Mouse (Mus musculus): ENCODE measurements around the gene Idi2. TPM values are rescaled to one million over a fixed set of nuclear protein-coding genes. Genes with fewer than 3 reads are reported as not detected.
"Not testable (repeated sequence)": the region's sequence is repeated elsewhere in the genome, so short reads cannot be mapped to it uniquely, and the experiment has no call there.

The Idi2 gene
- polyA plus RNA-seq (2015; fragmentation: Nextera tagmentation; extraction: Ambion mirVana) = not detected in 2 replicates

- not testable (repeated sequence) for H3K27ac ChIP-seq (replicated peaks); H3K4me2 ChIP-seq; H3K36me3 ChIP-seq; H3K4me3 ChIP-seq; H3K4me1 ChIP-seq (replicated peaks); ATAC-seq (ENCODE audit: low FRiP score, low read depth); H3K9ac ChIP-seq; H3K9me3 ChIP-seq; H3K27me3 ChIP-seq
Observed at GRCm38 (mm10) chr13:8952563-8952962, at the start of gene Idi2. Idi2 (plus strand) TSS chr13:8952863.

GRCm38 (mm10) chr13:8905986-8906385 is 46.7 kb upstream of the Idi2 start:
- not testable (repeated sequence) for H3K36me3 ChIP-seq; H3K9ac ChIP-seq; H3K4me3 ChIP-seq; H3K27ac ChIP-seq (replicated peaks); H3K4me2 ChIP-seq; H3K9me3 ChIP-seq; H3K4me1 ChIP-seq (replicated peaks); H3K27me3 ChIP-seq; ATAC-seq (ENCODE audit: low FRiP score, low read depth)
- 96% methylated on average over 2 of the region's 2 CpGs for WGBS

GRCm38 (mm10) chr13:8913890-8914289 is 38.8 kb upstream of the Idi2 start:
- not testable (repeated sequence) for H3K27me3 ChIP-seq; H3K9me3 ChIP-seq; H3K4me2 ChIP-seq; H3K36me3 ChIP-seq; ATAC-seq (ENCODE audit: low FRiP score, low read depth); H3K27ac ChIP-seq (replicated peaks); H3K4me3 ChIP-seq; H3K4me1 ChIP-seq (replicated peaks); H3K9ac ChIP-seq
- WGBS = 94% methylated on average over 8 of the region's 8 CpGs

- H3K27me3 ChIP-seq = no peaks in the 10 kb centered on the region
- no peak overlapping the region for H3K4me2 ChIP-seq
- no peak overlapping the region for H3K4me3 ChIP-seq
- H3K27ac ChIP-seq (replicated peaks) = no peak overlapping the region
- no peak for ATAC-seq (ENCODE audit: low FRiP score, low read depth)
- no peaks in the 10 kb centered on the region for H3K9me3 ChIP-seq
- WGBS = 79% methylated on average over 2 of the region's 2 CpGs
- no peaks in the 10 kb centered on the region for H3K36me3 ChIP-seq
- no peaks in the 10 kb centered on the region for H3K4me1 ChIP-seq (replicated peaks)
- H3K9ac ChIP-seq = no peak overlapping the region
Observed at GRCm38 (mm10) chr13:8933499-8933898, 19.2 kb upstream of the Idi2 start.

- H3K4me3 ChIP-seq; H3K4me2 ChIP-seq; H3K9ac ChIP-seq; H3K36me3 ChIP-seq; H3K4me1 ChIP-seq (replicated peaks); H3K9me3 ChIP-seq; ATAC-seq (ENCODE audit: low FRiP score, low read depth); H3K27ac ChIP-seq (replicated peaks); H3K27me3 ChIP-seq: not testable (repeated sequence)
- 80% methylated on average over 6 of the region's 6 CpGs for WGBS
Observed at GRCm38 (mm10) chr13:8937611-8938140, 15.0 kb upstream of the Idi2 start.

- WGBS = 87% methylated on average over 4 of the region's 4 CpGs
Observed at GRCm38 (mm10) chr13:8941110-8941509, 11.6 kb upstream of the Idi2 start.

GRCm38 (mm10) chr13:8941701-8942100 is 11.0 kb upstream of the Idi2 start:
- H3K4me2 ChIP-seq; H3K4me3 ChIP-seq; H3K9me3 ChIP-seq; H3K27me3 ChIP-seq; ATAC-seq (ENCODE audit: low FRiP score, low read depth); H3K27ac ChIP-seq (replicated peaks); H3K9ac ChIP-seq; H3K36me3 ChIP-seq; H3K4me1 ChIP-seq (replicated peaks): not testable (repeated sequence)
- WGBS = 67% methylated on average over 1 of the region's 5 CpGs

More at GRCm38 (mm10) chr13:8941110-8941509, 11.6 kb upstream of the Idi2 start:
- not testable (repeated sequence) for H3K27ac ChIP-seq (replicated peaks); H3K4me2 ChIP-seq; H3K36me3 ChIP-seq; ATAC-seq (ENCODE audit: low FRiP score, low read depth); H3K4me3 ChIP-seq; H3K4me1 ChIP-seq (replicated peaks); H3K9me3 ChIP-seq; H3K9ac ChIP-seq; H3K27me3 ChIP-seq

- not testable (repeated sequence) for H3K4me2 ChIP-seq; ATAC-seq (ENCODE audit: low FRiP score, low read depth); H3K27me3 ChIP-seq; H3K4me1 ChIP-seq (replicated peaks); H3K9me3 ChIP-seq; H3K27ac ChIP-seq (replicated peaks); H3K36me3 ChIP-seq; H3K4me3 ChIP-seq; H3K9ac ChIP-seq
- WGBS = no CpG with 5 or more reads among the region's 5 CpGs
Observed at GRCm38 (mm10) chr13:8943828-8944227, 8.8 kb upstream of the Idi2 start.

- H3K4me2 ChIP-seq; H3K9ac ChIP-seq; H3K4me3 ChIP-seq; H3K9me3 ChIP-seq; H3K4me1 ChIP-seq (replicated peaks); H3K27me3 ChIP-seq; H3K27ac ChIP-seq (replicated peaks); ATAC-seq (ENCODE audit: low FRiP score, low read depth); H3K36me3 ChIP-seq: not testable (repeated sequence)
Observed at GRCm38 (mm10) chr13:8948131-8948530, 4.5 kb upstream of the Idi2 start, which contains the start of gene Gm9745. Gm9745 (minus strand) TSS chr13:8948231.

- H3K4me1 ChIP-seq (replicated peaks); H3K9ac ChIP-seq; H3K9me3 ChIP-seq; H3K4me3 ChIP-seq; H3K27ac ChIP-seq (replicated peaks); H3K36me3 ChIP-seq; H3K4me2 ChIP-seq; H3K27me3 ChIP-seq: not testable (repeated sequence)
- 91% methylated on average over 2 of the region's 2 CpGs for WGBS
- ATAC-seq (ENCODE audit: low FRiP score, low read depth) = 0 out of 2 replicates have a peak, but pooled peaks have one; percentile 19
Observed at GRCm38 (mm10) chr13:8955127-8955526, 2.5 kb downstream of the Idi2 start.

- not testable (repeated sequence) for H3K4me1 ChIP-seq (replicated peaks); ATAC-seq (ENCODE audit: low FRiP score, low read depth); H3K4me2 ChIP-seq; H3K9me3 ChIP-seq; H3K27ac ChIP-seq (replicated peaks); H3K27me3 ChIP-seq; H3K9ac ChIP-seq; H3K4me3 ChIP-seq; H3K36me3 ChIP-seq
- WGBS = no CpG with 5 or more reads among the region's 5 CpGs
Observed at GRCm38 (mm10) chr13:8956873-8957272, 4.2 kb downstream of the Idi2 start.

GRCm38 (mm10) chr13:8959058-8959457 is 6.4 kb downstream of the Idi2 start:
- not testable (repeated sequence) for H3K4me2 ChIP-seq; H3K4me1 ChIP-seq (replicated peaks); H3K27me3 ChIP-seq; H3K27ac ChIP-seq (replicated peaks); H3K4me3 ChIP-seq; H3K9ac ChIP-seq; ATAC-seq (ENCODE audit: low FRiP score, low read depth); H3K9me3 ChIP-seq; H3K36me3 ChIP-seq
- 63% methylated on average over 1 of the region's 5 CpGs for WGBS

GRCm38 (mm10) chr13:8959554-8959953 is 6.9 kb downstream of the Idi2 start:
- not testable (repeated sequence) for H3K9me3 ChIP-seq; ATAC-seq (ENCODE audit: low FRiP score, low read depth); H3K27me3 ChIP-seq; H3K4me2 ChIP-seq; H3K9ac ChIP-seq; H3K4me3 ChIP-seq; H3K36me3 ChIP-seq; H3K27ac ChIP-seq (replicated peaks); H3K4me1 ChIP-seq (replicated peaks)
- 86% methylated on average over 5 of the region's 6 CpGs for WGBS
